Mouse (Mus musculus) intestine, embryonic 14.5 days (tissue): ENCODE results near the gene Esrrg. TPM values are rescaled to one million over a fixed set of nuclear protein-coding genes. Genes with fewer than 3 reads are reported as not detected.

Source experiments
- ATAC-seq: fragments of 200-750 bp; cut with Nextera tagmentation; replicated peaks from 2 replicates; pipeline ENCODE4 v1.8.0; 2017; ENCODE audit warnings: low read depth, moderate number of reproducible peaks, moderate TSS enrichment, moderate library complexity; ENCODE audit not compliant: low FRiP score, low TSS enrichment
- DNase-seq: peaks from one replicate; pipeline ENCODE4 v3.0.0-alpha.2; 2018; ENCODE audit warnings: low spot score
- H3K27ac ChIP-seq: fragments of 300-500 bp; sonication (generic); 2 replicates; pipeline ENCODE4 v1.5.1; 2014; ENCODE audit warnings: low read depth, mild to moderate bottlenecking, control low read depth
- H3K27me3 ChIP-seq: fragments of 300-500 bp; sonication (generic); replicated peaks from 2 replicates; pipeline ENCODE4 v1.6.1; 2014; ENCODE audit warnings: low read length, control low read depth; ENCODE audit not compliant: control insufficient read depth, insufficient read depth
- H3K36me3 ChIP-seq: fragments of 300-500 bp; sonication (generic); 2 replicates; pipeline ENCODE4 v1.6.1; 2014; ENCODE audit warnings: low read length, control low read depth; ENCODE audit not compliant: control insufficient read depth, insufficient read depth
- H3K4me1 ChIP-seq: fragments of 300-500 bp; sonication (generic); replicated peaks from 2 replicates; pipeline ENCODE4 v1.6.1; 2014; ENCODE audit warnings: low read length, control low read depth, mixed read lengths; ENCODE audit not compliant: control insufficient read depth, insufficient read depth
- H3K4me2 ChIP-seq: fragments of 300-500 bp; sonication (generic); 2 replicates; pipeline ENCODE4 v1.6.1; 2014; ENCODE audit warnings: low read length
- H3K4me3 ChIP-seq: fragments of 300-500 bp; sonication (generic); 2 replicates; pipeline ENCODE4 v1.5.1; 2014; ENCODE audit warnings: low read depth, low read length, control low read depth, mixed read lengths
- H3K9ac ChIP-seq: fragments of 300-500 bp; sonication (generic); 2 replicates; pipeline ENCODE4 v1.6.1; 2014; ENCODE audit warnings: mild to moderate bottlenecking, low read length
- H3K9me3 ChIP-seq: fragments of 300-500 bp; sonication (generic); 2 replicates; pipeline ENCODE4 v1.6.1; 2016; ENCODE audit warnings: low read length, control low read depth; ENCODE audit not compliant: control insufficient read depth
- WGBS: fragments of 180-500 bp; shearing (Covaris S2); extraction: QIAGEN DNeasy Blood & Tissue Kit; methylation state at CpG from one replicate; pipeline ENCODE4 v1.1.7; 2014; 5-methylcytosine and 5-hydroxymethylcytosine counted together
- polyA plus RNA-seq: library from polyadenylated mRNA; unstranded; fragments of >200 nt; fragmentation: Nextera tagmentation; extraction: Ambion mirVana; gene quantifications from 2 replicates; pipeline ENCODE4 v1.2.1, GENCODE M21; 2014

The Esrrg gene
- polyA plus RNA-seq, 1 experiment from 2014 or later = 6.9 TPM

GRCm38 (mm10) chr1:187907871-187908270 is 299.3 kb downstream of the Esrrg start:
- DNase-seq (no peak), ATAC-seq (no peak)
- H3K4me1 ChIP-seq = no peaks in the 10 kb centered on the region
- no peaks in the 10 kb centered on the region for H3K36me3 ChIP-seq
- no peak overlapping the region for H3K27ac ChIP-seq
- H3K27me3 ChIP-seq = peaks cover 28% of the 10 kb centered on the region; the same call in 1 of the 2 replicates
- H3K9ac ChIP-seq = no peak overlapping the region
- no peak overlapping the region for H3K4me3 ChIP-seq
- 5% methylated on average over 3 of the region's 3 CpGs for WGBS
- H3K4me2 ChIP-seq = no peak overlapping the region
- H3K9me3 ChIP-seq = no peaks in the 10 kb centered on the region

- DNase-seq = no peak
- no peak overlapping the region for H3K9ac ChIP-seq
- H3K27me3 ChIP-seq = peaks cover 9% of the 10 kb centered on the region; the same call in 1 of the 2 replicates
- no peaks in the 10 kb centered on the region for H3K36me3 ChIP-seq
- H3K4me2 ChIP-seq = no peak overlapping the region
- no peaks in the 10 kb centered on the region for H3K9me3 ChIP-seq
- WGBS = 95% methylated on average over 7 of the region's 7 CpGs
- ATAC-seq = no peak
- no peaks in the 10 kb centered on the region for H3K4me1 ChIP-seq
- H3K27ac ChIP-seq = no peak overlapping the region
- no peak overlapping the region for H3K4me3 ChIP-seq
Measured at GRCm38 (mm10) chr1:187910718-187911117, 302.1 kb downstream of the Esrrg start.

- Histone ChIP-seq H3K36me3 (no peaks in the 10 kb centered on the region), H3K9me3 (no peaks in the 10 kb centered on the region), H3K4me2 (no peak overlapping the region), H3K27me3 (0 out of 2 replicates have a peak, but pooled peaks cover 8% of the 10 kb centered on the region), H3K4me3 (no peak overlapping the region), H3K27ac (no peak overlapping the region), H3K4me1 (no peaks in the 10 kb centered on the region), H3K9ac (no peak overlapping the region)
- ATAC-seq = no peak
- WGBS = 86% methylated on average over 6 of the region's 6 CpGs
- no peak for DNase-seq
Measured at GRCm38 (mm10) chr1:187911201-187911600, 302.6 kb downstream of the Esrrg start.

GRCm38 (mm10) chr1:187918303-187918702 is 309.7 kb downstream of the Esrrg start:
- 90% methylated on average over 6 of the region's 6 CpGs for WGBS
- Histone ChIP-seq H3K4me1 (no peaks in the 10 kb centered on the region), H3K4me2 (no peak overlapping the region), H3K9ac (no peak overlapping the region), H3K27ac (no peak overlapping the region), H3K9me3 (no peaks in the 10 kb centered on the region), H3K27me3 (peaks cover 3% of the 10 kb centered on the region; the same call in 1 of the 2 replicates), H3K36me3 (no peaks in the 10 kb centered on the region), H3K4me3 (no peak overlapping the region)
- no peak for ATAC-seq
- DNase-seq = no peak

GRCm38 (mm10) chr1:187918939-187919338 is 310.3 kb downstream of the Esrrg start:
- H3K9ac ChIP-seq = no peak overlapping the region
- no peak overlapping the region for H3K4me3 ChIP-seq
- no peak overlapping the region for H3K4me2 ChIP-seq
- H3K27ac ChIP-seq = no peak overlapping the region
- 91% methylated on average over 4 of the region's 4 CpGs for WGBS
- H3K4me1 ChIP-seq = no peaks in the 10 kb centered on the region
- H3K36me3 ChIP-seq = no peaks in the 10 kb centered on the region
- ATAC-seq (no peak), DNase-seq (no peak)
- H3K9me3 ChIP-seq = no peaks in the 10 kb centered on the region
- peaks cover 3% of the 10 kb centered on the region; the same call in 1 of the 2 replicates for H3K27me3 ChIP-seq

GRCm38 (mm10) chr1:187920156-187920777 is 311.7 kb downstream of the Esrrg start:
- Histone ChIP-seq H3K27me3 (peaks cover 3% of the 10 kb centered on the region; the same call in 1 of the 2 replicates), H3K36me3 (no peaks in the 10 kb centered on the region), H3K9ac (no peak overlapping the region), H3K27ac (no peak overlapping the region), H3K4me1 (no peaks in the 10 kb centered on the region), H3K4me3 (no peak overlapping the region), H3K9me3 (no peaks in the 10 kb centered on the region), H3K4me2 (no peak overlapping the region)
- DNase-seq (no peak), ATAC-seq (no peak)
- WGBS = 73% methylated on average over 5 of the region's 5 CpGs

- Histone ChIP-seq H3K9ac (no peak overlapping the region), H3K27ac (no peak overlapping the region), H3K36me3 (no peaks in the 10 kb centered on the region), H3K9me3 (no peaks in the 10 kb centered on the region), H3K27me3 (no peaks in the 10 kb centered on the region), H3K4me2 (no peak overlapping the region), H3K4me1 (no peaks in the 10 kb centered on the region), H3K4me3 (no peak overlapping the region)
- WGBS = 84% methylated on average over 3 of the region's 3 CpGs
- ATAC-seq = no peak
- DNase-seq = no peak
Measured at GRCm38 (mm10) chr1:187931146-187931545, 322.6 kb downstream of the Esrrg start.

DNA sequence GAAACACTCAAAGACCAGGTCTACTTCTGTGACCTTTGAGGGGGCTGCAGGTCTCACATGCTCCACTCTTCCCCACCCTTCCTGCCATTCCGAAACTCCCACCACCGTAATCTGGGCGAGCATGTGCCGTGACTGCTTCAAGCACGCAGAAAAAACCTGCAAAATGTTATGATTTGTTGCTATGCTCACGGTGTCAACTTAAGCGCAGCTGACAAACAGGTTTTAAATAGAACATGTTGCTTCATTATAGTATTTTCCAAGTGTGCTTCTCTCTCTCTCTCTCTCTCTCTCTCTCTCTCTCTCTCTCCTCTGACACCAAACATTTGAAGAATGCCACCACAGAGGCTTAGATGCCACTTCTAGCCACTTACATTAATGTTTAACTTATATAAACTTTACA is 330.1 kb downstream of the Esrrg start:
- Histone ChIP-seq H3K9me3 (no peaks in the 10 kb centered on the region), H3K4me3 (no peak overlapping the region), H3K27me3 (no peaks in the 10 kb centered on the region), H3K9ac (no peak overlapping the region), H3K36me3 (no peaks in the 10 kb centered on the region), H3K4me2 (no peak overlapping the region), H3K27ac (no peak overlapping the region), H3K4me1 (no peaks in the 10 kb centered on the region)
- 66% methylated on average over 7 of the region's 7 CpGs for WGBS
- DNase-seq = no peak
- ATAC-seq = no peak

- H3K27ac ChIP-seq = no peak overlapping the region
- 53% methylated on average over 4 of the region's 4 CpGs for WGBS
- no peaks in the 10 kb centered on the region for H3K27me3 ChIP-seq
- no peaks in the 10 kb centered on the region for H3K4me1 ChIP-seq
- no peak overlapping the region for H3K4me2 ChIP-seq
- H3K9ac ChIP-seq = no peak overlapping the region
- no peak overlapping the region for H3K4me3 ChIP-seq
- DNase-seq = no peak
- H3K36me3 ChIP-seq = no peaks in the 10 kb centered on the region
- H3K9me3 ChIP-seq = no peaks in the 10 kb centered on the region
- ATAC-seq = no peak
Measured at GRCm38 (mm10) chr1:187939078-187939477, 330.5 kb downstream of the Esrrg start.
